Mouse (Mus musculus): ENCODE results near the gene Xpnpep1.

Xpnpep1 gene

DNA sequence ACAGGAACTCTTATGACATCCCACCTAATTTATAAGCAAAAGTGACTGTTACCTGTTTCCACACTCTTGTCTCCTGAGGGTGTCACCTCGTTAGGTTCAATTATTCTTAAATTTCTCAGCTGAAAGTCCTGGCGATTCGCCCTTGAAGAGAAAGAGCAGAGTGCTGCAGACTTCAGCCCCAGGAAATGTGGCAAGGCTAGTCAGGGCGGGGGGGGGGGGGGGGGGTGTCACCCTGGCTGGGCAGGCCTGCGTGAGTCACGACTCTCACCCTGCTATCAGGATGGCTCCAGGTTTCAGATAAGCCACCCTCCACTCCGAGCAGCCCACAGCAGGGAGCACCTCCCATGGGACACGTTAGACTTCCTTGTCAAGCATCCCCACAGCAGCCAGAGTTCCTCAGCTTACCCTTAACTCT lies 8.1 kb downstream of the Xpnpep1 start:
- no peak for DNase-seq (ENCODE audit: low read depth)

DNA sequence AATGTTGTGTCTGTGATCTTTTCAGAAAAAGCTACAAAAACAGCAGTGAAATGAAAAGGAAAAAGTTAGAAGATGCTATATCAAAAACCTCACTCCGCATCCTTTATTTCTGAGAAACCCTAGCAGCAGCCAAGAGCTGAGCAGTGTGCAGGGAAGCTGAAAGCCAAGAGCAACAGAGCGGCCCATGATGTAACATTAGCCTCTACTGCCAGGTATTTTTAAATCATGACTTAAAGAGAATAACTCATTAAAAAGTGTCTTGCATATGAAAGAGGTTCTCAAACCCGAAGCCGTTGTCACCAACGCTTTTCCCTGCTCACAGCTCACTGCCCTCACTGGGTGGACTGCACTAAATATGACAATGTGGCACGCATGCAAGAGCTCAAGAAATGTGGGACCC lies 9.7 kb downstream of the Xpnpep1 start:
- no peak for DNase-seq (ENCODE audit: low read depth)

DNA sequence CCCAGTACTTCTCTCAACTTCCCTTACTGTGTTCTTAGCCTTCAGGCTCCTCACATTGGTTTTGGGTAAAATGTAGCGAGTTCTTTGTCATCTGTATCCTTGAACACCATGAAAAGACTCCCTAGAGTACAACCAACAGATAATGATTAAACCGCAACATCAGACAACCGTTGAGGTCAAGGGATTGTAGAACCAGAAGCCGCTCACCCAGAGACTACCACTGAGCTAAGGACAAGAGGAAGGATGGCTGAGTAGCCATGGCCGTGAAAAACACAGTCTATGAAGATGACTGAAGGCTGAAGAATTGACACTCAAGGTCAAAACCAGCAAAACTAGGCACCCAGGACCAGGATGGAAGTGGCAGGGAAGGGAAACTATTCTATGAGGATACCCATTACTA lies 10.3 kb downstream of the Xpnpep1 start:
- DNase-seq (ENCODE audit: low read depth): no peak

DNA sequence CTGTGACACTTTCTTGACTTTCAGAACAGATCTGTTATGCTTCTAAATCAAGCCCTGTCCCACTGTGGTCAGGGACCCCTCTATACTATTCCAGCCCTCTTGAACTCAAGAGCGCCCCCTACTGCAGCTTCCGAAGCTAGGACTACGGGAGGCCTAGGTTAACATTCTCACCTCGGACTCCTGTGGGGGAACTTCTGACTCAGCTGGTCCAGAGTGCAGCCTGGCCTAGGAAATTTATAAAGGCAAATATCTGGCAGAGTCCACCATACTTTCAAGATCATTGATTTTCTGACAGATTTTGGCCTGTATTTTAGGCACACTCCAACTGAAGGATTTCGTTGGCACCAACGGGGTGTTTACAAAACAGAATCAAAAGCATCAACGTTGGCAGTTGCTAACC lies 11.0 kb downstream of the Xpnpep1 start:
- DNase-seq (ENCODE audit: low read depth): peak; percentile 19

DNA sequence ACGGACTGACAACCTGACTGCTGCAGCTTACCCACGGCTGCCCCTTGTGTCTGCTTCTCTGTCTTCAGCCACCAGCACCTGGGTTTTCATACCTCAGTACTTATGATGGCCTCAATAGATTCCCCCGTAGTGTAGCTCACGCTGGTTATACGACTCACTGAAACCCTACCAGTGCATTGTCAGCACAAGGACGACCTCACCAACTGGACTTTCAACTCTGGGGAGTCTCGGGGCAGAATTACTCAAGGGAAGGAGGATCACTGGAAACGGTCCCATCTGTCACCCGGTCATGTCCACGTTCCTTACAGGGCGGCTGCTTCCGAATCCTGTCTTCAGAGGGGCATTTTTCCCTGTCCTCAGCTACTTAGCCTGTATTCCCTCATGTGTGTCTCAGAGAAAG lies 11.8 kb downstream of the Xpnpep1 start:
- no peak for DNase-seq (ENCODE audit: low read depth)

DNA sequence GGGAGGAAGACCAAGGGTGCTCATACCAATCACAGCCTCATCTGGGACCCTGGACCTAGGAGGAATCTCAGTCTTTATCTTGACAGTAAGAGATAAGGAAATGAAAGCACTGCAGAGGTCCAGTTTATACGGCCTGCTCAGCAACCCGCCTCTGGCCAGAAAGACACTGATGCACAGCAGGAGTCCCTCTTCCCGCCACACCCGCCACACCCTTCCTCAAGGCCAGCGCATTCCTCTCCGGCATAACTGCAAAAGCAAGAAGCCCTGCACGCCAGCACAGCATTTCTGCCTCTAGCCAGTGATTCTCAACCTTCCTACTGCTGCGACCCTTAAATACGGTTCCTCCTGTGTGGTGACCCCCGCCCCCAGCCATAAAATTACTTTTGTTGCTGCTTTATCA lies 16.8 kb downstream of the Xpnpep1 start:
- DNase-seq (ENCODE audit: low read depth): no peak

DNA sequence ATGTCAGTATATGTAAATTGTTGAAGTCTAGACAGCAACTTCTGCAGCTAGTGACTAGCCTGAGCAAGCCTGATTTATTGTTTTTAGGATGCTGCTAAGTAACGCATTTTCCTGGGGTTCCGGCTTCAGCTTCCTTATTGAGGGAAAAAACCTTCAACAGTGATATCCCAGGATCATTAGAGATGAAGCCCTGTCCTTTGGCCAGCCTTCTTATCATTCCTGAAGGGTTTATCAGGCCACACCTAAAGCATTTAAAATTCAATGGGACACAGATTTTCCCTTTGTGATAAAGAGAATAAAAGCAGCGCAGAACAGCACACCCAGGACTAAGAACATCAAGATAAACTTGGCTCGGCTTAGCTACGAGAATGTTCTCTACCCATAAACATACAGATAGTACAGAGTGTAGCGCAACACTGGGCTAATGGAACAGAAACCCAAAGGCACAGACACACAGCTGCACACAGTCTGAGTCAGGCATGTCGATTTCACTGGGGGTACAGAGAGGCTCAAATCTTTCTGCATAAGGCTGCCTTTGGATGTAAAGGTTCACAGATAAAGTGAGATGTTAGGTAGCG lies 17.9 kb downstream of the Xpnpep1 start:
- no peak for DNase-seq (ENCODE audit: low read depth)

DNA sequence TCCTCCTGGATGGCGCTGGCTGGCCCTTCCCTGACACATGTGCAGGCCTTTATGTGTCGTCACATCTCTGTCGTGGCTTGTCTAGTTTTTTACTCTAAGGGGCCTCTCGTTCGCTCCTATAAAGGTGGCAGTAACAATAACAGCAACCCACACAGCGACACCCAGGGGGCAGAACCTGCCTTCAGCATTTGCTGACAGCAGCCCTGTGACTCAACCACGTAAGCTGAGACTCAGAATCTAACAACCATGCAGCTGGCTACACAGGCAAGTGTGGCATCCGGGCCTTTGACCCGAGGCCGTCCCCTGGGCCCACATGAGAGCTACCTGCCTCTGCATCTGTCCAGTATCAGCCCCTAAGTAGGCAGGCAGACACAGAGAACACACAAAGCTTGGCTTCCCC lies 18.5 kb downstream of the Xpnpep1 start:
- no peak for DNase-seq (ENCODE audit: low read depth)

DNA sequence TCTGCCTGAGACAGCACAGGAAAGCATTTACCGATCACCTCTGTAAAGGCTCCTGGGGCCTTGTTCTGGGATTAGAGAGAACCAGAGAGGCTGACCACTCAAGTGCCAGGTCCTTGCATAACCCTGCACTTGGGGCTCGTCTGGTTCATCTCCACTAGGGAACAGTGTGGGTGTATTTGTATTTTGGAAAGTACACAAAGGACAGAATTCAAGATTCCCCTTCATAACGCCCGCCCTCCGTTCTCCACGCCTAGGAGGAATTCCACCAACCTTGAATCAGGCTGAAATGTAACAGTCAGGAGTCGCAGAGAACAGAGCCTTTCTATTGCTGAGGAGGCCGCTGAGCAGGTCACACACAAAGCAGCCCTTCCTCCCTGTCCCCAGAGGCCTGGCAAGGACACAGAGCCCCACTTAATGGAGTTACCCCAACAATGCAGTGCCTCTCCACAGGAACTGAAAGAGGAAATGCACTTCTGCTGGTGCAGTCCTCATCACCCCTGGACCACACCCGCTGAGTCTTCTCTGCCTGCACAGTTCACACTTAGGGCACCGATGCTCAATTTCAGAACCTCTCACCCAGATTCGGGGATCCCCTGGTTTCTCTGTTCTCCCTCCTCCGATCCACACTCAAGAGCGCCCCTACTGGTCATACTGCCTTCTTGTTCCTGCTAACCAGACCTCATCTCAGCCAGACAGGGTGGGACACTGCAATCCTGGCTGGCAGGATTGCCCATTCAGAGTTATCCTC lies 20.1 kb downstream of the Xpnpep1 start:
- peak; percentile 82 for DNase-seq (ENCODE audit: low read depth)

DNA sequence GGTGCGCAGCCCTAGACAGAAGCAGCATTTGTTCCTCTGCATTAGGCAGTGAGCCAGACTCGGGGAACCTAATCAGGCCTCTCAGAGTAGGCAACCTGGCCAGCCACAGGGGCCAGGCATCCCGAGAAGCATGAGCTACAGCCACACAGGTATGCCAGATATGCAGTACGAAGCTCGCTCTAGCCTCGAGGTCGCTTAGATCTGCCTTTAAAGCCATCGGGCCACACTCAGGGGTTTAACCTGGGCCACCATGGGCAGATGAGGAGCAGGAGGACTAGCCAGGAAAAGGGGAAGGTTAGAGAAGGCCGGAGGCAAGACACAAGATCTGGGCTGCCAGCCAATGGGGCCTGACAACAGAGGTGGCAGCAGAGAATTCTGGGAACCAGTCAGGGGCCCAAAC lies 22.1 kb downstream of the Xpnpep1 start:
- DNase-seq (ENCODE audit: low read depth): no peak

DNA sequence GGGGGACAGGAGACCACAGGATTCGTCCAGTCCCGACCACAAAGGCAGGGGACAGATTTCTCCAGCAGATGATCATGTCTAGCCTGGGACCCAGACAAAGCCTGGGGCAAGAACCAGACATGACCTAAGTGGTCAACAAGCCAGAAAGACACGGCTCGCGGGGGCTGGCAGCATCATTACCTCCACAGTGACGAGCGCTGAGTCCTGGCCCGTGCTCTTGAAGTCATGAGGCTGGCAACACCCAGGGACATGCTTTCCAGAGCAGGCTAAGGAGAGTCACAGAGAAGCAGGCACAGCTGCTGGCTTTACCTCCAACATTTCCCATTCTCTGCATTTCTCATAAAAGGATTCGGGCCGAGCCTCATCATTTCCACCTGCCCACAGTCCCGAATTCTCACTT lies 22.8 kb downstream of the Xpnpep1 start:
- DNase-seq (ENCODE audit: low read depth): no peak

DNA sequence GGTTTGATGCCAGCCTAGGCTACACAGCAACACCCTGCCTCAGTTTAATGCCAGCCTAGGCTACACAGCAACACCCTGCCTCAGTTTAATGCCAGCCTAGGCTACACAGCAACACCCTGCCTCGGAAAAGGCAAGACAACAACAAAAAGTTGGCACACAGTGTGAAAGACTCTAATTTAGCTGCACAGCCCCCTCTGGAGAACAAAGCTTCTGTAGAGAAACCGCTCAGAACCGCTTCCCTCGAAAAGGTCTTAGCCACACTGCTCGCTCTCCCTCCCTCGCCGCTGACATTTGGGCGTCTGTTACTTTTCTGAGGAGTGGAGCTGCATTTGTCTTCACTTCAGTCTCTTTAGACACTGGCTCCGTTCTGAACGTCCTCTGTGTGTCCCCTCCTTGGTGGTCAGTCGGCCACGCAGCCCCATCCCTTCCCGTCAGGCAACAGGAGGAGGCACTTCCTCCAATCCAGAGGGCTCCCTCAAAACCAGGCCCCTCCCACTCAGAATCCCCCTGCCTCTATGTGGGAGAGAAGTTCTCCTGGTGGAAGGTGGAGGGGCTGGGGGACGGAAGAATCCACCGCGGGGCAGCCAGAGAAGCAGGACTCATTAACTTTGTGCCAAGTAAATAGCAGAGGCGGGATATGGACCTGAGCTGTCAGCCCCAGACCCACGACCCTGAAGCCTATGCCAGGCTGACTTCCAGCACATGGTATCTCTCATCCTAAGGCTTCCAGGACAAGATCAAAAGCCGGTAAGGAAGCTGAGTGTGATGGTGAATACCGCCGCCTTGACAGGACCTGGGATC lies 24.9 kb downstream of the Xpnpep1 start:
- DNase-seq (ENCODE audit: low read depth): no peak

DNA sequence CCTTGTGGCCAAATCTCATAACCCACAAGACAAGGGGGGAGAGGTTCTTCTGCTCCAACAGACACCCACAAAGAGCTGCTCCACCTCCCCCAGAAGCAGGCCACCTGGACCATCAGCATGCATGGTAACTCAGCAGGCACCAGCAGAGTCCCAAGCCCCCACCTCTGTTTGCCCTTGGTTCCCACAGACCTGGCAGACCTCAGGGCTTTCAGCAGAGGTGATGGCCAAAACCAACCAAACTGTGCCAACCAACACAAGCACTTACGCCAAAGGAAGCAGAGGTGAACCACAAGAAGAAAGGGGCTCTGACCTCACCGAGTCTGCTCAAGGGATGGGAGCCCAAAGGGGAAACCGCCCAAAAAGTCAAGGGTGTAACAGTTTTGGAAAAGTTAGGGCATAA lies 26.3 kb downstream of the Xpnpep1 start:
- DNase-seq (ENCODE audit: low read depth): no peak

DNA sequence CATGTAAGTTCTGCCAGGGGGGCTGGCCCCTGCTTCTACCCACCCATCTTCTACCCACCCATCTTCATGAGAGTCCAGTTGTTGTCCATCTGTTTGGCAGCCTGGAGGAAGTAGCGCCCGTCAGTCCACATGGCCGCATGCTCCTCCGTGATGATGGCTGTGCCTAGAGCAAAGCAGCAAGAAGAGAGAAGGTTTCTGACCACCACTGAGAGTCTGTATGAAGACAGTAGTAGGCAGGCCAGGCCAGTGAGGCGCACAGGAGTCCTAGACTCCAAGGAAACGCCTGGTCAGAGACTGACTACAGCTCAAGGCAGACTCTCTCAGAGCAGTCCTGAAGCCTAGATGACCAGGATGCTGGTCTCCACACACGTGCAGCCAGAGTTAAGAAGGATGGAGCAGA lies 26.7 kb downstream of the Xpnpep1 start:
- DNase-seq (ENCODE audit: low read depth): no peak

DNA sequence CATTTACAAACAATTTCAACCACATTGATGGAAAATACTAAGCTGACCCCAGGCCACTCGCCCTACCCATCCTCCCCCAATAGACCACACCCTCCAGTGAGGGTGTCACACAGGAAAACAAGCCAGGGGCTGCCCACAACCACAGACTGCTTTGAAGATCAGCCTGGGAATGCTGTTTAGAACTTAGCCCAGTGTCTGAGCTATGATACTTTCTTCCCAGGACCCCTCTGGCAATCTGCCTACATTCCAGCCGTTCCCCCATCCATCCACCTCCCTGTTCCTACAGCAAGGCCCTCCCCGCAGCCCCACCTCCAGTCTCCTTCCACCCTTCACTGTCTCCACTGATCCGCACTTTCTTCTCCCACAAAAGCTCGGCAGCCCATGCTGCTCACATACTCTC lies 29.1 kb downstream of the Xpnpep1 start:
- DNase-seq (ENCODE audit: low read depth): no peak

DNA sequence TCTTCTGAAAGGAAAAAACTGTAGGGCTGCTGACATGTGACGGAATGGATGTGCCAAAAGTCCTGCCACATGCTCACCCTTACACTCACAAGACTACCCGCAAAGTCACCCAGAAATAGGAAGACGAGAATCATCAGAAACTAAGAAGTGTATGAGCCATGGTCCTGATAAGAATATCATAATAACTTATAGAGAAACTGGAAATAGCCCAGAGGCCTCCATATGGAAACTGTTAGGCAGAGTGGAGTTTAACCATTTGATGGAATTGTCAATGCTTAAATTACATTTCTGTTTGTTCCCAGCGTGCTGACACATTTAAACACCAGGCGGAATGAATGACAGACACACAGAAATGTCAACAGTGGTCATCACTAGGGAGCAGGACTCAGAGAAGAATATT lies 31.1 kb downstream of the Xpnpep1 start:
- DNase-seq (ENCODE audit: low read depth): no peak

DNA sequence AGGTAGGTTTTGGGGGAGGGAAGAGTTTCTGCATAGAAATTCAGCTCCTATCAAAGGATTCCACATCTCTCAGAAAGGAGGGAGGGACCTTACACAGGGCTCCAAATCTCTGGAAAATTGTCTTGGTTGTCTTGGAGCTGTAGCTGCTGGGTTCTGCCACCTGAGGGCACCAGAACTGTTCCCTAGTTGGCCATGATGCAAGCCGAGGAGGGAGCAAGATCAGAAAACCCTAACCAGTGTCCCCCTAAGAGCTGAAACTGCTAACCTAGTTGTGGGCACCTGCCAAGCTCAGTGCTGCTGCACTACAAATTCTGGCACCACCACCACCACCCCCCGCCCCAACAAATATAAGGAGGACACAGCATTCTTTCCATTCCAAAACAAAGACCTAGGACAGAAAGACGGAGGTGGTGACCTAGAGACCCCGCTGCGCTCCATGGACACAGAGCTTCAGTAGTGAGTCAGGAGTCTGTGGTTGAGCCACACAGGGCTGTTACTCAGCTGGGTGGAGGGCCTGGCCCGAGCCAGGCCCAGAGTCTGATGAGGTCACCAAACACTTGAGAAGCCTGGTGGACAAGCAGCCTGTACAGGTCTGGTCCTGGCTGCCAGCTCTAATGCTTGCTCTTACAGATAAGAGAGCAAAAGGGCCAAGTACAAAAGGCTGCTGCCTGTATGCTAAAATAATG lies 31.9 kb downstream of the Xpnpep1 start:
- peak; percentile 34 for DNase-seq (ENCODE audit: low read depth)

DNA sequence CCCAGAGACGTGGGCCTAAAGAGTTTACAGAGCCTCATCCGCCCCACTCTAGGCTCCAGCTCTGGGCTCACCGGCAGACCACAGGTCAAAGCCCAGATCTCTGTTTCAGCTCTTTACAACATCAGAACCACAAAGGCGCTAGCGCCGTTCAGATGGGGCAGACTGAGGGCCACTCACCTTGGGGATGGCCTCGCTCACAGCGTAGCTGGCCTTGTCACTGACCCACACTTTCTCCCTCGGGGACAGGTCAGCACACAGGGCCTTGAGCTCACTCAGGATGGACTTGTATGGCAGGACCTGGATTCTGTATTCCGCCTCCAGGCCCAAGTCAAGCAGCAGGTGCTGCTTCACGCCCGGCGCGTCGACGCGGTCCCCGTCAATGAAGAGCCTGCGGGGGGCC lies 34.0 kb downstream of the Xpnpep1 start:
- no peak for DNase-seq (ENCODE audit: low read depth)

DNA sequence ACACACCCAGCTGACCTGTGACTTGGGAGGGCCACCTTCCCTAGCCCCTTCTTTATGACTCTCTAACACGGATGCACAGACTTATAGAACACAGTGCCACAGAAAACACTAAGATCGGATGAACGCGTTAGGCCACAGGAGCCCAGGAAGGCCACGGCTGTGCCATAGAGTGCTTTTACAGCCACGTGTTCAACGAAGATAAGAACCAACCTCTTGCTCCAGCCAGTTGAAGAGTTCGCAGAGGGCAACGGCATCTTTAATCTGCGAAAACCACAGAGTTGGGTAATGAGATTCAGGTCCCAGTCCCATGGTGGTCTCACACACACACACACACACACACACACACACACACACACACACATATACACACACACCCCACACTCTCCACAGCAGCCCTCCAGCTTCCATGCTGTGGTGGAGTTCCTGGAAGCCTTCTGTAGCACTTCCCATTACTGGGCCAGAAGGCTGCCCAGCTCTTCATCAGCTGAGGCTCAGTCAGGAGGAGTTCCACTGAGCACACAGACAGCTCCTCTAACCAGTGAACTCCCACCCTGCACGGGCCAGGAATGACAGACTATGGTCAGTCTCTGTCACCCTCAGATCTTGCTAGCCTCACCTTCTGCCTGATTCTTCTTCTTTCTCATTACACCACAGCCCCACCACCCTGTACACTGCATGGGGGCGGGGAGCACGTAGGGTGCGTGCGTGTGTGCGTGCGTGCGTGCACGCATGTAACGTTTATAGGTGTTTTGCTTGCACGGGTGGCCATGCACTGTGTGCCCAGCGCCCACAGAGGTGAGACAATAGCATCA lies 36.3 kb downstream of the Xpnpep1 start:
- DNase-seq (ENCODE audit: low read depth): no peak

DNA sequence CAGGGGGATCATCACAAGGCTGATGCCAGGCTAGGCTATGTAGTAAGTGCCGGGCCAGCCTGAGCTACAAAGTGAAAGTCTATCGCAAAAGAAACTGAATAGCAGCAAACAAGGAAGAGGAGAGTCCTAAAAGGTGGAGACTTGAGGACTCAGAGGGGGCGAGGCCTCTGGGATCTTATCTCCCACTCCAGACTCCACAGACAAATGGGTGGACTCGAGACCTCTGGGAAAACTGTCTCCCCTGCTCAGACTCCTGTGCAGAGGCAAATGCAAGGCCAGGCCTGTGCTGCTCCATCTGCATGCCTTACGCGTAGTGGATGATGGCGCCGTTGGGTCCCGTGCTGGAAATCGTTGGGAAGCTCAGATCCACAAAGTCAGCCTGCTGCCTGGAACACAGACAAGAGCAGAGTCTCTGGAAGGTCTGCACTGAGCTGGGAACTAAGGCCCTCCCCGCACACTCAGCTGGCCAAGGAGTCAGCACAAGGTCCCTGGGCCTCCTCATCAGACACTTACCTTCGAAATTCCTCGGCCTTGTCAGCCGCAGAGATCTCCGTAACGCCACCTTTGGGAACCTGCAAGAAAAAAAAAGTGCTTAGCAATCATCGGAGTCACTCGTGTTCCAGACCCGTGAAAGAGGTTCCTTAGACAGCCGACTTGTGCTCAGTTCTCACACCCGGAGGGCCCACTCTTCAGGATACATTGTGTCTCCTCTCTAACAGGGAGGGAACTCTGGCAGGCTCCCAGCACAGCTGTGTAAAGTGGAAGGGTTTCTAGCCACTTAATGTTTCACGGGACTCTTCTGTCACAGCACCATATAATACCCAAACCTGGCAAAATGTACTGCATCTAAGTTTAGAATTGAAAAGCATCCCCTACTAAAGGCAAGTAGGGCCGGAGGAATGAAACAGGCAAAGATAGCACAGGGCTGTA lies 37.6 kb downstream of the Xpnpep1 start:
- no peak for DNase-seq (ENCODE audit: low read depth)
